Mouse (Mus musculus): ENCODE measurements around the gene Pik3r2. TPM values are rescaled to one million over a fixed set of nuclear protein-coding genes. Genes with fewer than 3 reads are reported as not detected.
A peak's percentile ranks its signal among the peaks of the same experiment; 100 is the strongest.

Pik3r2 gene
- polyA plus RNA-seq, 1 experiment from 2014 or later = 13.9 TPM

GRCm38 (mm10) chr8:70729808-70730475 lies 46.6 kb downstream of the Pik3r2 start:
- no peaks in the 10 kb centered on the region for H3K9me3 ChIP-seq (replicated peaks; ENCODE audit: control insufficient read depth, low read length)
- peak overlapping the region; percentile 30 for H3K4me3 ChIP-seq (ENCODE audit: low read depth, low read length)
- peak overlapping the region; percentile 52 for H3K4me2 ChIP-seq (ENCODE audit: low read depth, low read length)
- H3K9ac ChIP-seq (ENCODE audit: low read depth, low read length) = no peak overlapping the region; the same call in 1 of the 2 replicates
- H3K36me3 ChIP-seq (ENCODE audit: control insufficient read depth, insufficient read depth) = no peaks in the 10 kb centered on the region
- WGBS (ENCODE audit: insufficient replicate concordance) = 2% methylated on average over 34 of the region's 34 CpGs
- H3K27me3 ChIP-seq (ENCODE audit: control insufficient read depth, insufficient read depth, low read depth, low read length) = peaks cover 30% of the 10 kb centered on the region
- ATAC-seq (ENCODE audit: low read depth) = no peak
- H3K27ac ChIP-seq (ENCODE audit: low read length) = no peak overlapping the region
- H3K4me1 ChIP-seq (ENCODE audit: control insufficient read depth, low read depth, low read length) = peaks cover 3% of the 10 kb centered on the region; the same call in 1 of the 2 replicates

- ATAC-seq (ENCODE audit: low read depth) = no peak
- Histone ChIP-seq H3K4me1 (ENCODE audit: control insufficient read depth, low read depth, low read length) (peaks cover 3% of the 10 kb centered on the region; the same call in 1 of the 2 replicates), H3K27me3 (ENCODE audit: control insufficient read depth, insufficient read depth, low read depth, low read length) (peaks cover 30% of the 10 kb centered on the region), H3K4me3 (ENCODE audit: low read depth, low read length) (no peak overlapping the region), H3K27ac (ENCODE audit: low read length) (no peak overlapping the region), H3K36me3 (ENCODE audit: control insufficient read depth, insufficient read depth) (no peaks in the 10 kb centered on the region), H3K9ac (ENCODE audit: low read depth, low read length) (no peak overlapping the region), H3K9me3 (replicated peaks; ENCODE audit: control insufficient read depth, low read length) (no peaks in the 10 kb centered on the region), H3K4me2 (ENCODE audit: low read depth, low read length) (no peak overlapping the region)
- 33% methylated on average over 11 of the region's 11 CpGs for WGBS (ENCODE audit: insufficient replicate concordance)
Observed at GRCm38 (mm10) chr8:70726721-70727120, 49.8 kb downstream of the Pik3r2 start.

- H3K27ac ChIP-seq (ENCODE audit: low read length) = no peak overlapping the region
- peaks cover 30% of the 10 kb centered on the region for H3K27me3 ChIP-seq (ENCODE audit: control insufficient read depth, insufficient read depth, low read depth, low read length)
- ATAC-seq (ENCODE audit: low read depth) = no peak
- WGBS (ENCODE audit: insufficient replicate concordance) = 23% methylated on average over 14 of the region's 14 CpGs
- H3K9ac ChIP-seq (ENCODE audit: low read depth, low read length) = no peak overlapping the region
- peaks cover 3% of the 10 kb centered on the region; the same call in 1 of the 2 replicates for H3K4me1 ChIP-seq (ENCODE audit: control insufficient read depth, low read depth, low read length)
- no peak overlapping the region for H3K4me3 ChIP-seq (ENCODE audit: low read depth, low read length)
- no peak overlapping the region for H3K4me2 ChIP-seq (ENCODE audit: low read depth, low read length)
- H3K9me3 ChIP-seq (replicated peaks; ENCODE audit: control insufficient read depth, low read length) = no peaks in the 10 kb centered on the region
- no peaks in the 10 kb centered on the region for H3K36me3 ChIP-seq (ENCODE audit: control insufficient read depth, insufficient read depth)
Observed at GRCm38 (mm10) chr8:70725792-70726447, 50.6 kb downstream of the Pik3r2 start.

- H3K27ac ChIP-seq (ENCODE audit: low read length) = peak overlapping the region; percentile 86
- H3K27me3 ChIP-seq (ENCODE audit: control insufficient read depth, insufficient read depth, low read depth, low read length) = peaks cover 16% of the 10 kb centered on the region
- peak overlapping the region; percentile 1; the same call in 1 of the 2 replicates for H3K4me3 ChIP-seq (ENCODE audit: low read depth, low read length)
- peak overlapping the region; percentile 29; the same call in 1 of the 2 replicates for H3K9ac ChIP-seq (ENCODE audit: low read depth, low read length)
- 58% methylated on average over 12 of the region's 12 CpGs for WGBS (ENCODE audit: insufficient replicate concordance)
- ATAC-seq (ENCODE audit: low read depth) = no peak
- no peaks in the 10 kb centered on the region for H3K9me3 ChIP-seq (replicated peaks; ENCODE audit: control insufficient read depth, low read length)
- H3K4me1 ChIP-seq (ENCODE audit: control insufficient read depth, low read depth, low read length) = no peaks in the 10 kb centered on the region
- no peaks in the 10 kb centered on the region for H3K36me3 ChIP-seq (ENCODE audit: control insufficient read depth, insufficient read depth)
- peak overlapping the region; percentile 31 for H3K4me2 ChIP-seq (ENCODE audit: low read depth, low read length)
Observed at GRCm38 (mm10) chr8:70724216-70724615, 52.3 kb downstream of the Pik3r2 start.

DNA sequence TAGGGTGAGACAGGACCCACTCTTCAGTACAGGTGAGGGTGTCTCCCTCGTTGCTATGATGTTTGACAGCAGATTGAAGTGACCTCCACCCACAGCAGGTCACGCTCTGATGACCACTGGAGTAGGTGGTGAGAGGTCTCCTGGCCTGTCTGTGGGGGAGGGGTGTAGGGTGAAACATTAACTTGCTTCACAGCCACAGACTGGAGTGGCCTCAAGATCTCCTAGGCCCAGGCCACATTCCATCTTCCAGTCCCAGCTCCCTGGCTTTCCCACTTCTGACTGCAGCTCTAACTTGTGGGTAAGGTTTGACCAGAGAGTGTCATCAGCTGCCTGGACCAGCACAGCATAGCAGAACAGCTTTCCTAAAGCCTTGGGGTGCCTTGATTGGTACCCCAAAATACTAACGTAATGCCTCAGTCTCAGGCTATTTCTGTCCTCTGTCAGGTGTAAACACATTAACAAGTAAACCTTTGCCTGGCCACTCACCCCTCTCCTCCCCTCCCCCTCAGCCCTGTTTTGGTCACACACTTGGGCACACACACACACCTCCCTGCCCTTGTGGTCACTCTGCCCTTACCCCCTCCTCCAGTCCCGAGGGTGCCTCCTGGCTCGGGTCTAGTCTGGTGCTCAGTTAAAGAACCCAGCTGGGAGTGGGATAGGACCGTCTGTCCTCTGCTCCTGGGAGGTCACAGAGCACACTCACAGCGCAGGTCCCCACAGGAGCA lies 52.9 kb downstream of the Pik3r2 start, which contains the start of gene Pde4c:
Pde4c (plus strand) TSS at position 235 of the 725 bp plus-strand sequence.
- Histone ChIP-seq H3K27ac (ENCODE audit: low read length) (peak within 1 kb of the TSS; percentile 86), H3K4me2 (ENCODE audit: low read depth, low read length) (peak within 1 kb of the TSS; percentile 42), H3K9ac (ENCODE audit: low read depth, low read length) (peak within 1 kb of the TSS; percentile 29; the same call in 1 of the 2 replicates), H3K4me3 (ENCODE audit: low read depth, low read length) (peak within 1 kb of the TSS; percentile 43), H3K9me3 (replicated peaks; ENCODE audit: control insufficient read depth, low read length) (no peaks in the 10 kb centered on the region), H3K4me1 (ENCODE audit: control insufficient read depth, low read depth, low read length) (no peaks in the 10 kb centered on the region), H3K36me3 (ENCODE audit: control insufficient read depth, insufficient read depth) (no peaks in the 10 kb centered on the region), H3K27me3 (ENCODE audit: control insufficient read depth, insufficient read depth, low read depth, low read length) (peaks cover 10% of the 10 kb centered on the region)
- 43% methylated on average over 7 of the region's 7 CpGs for WGBS (ENCODE audit: insufficient replicate concordance)
- ATAC-seq (ENCODE audit: low read depth) = peak; percentile 87

GRCm38 (mm10) chr8:70721601-70722000 lies 54.9 kb downstream of the Pik3r2 start:
- 70% methylated on average over 8 of the region's 8 CpGs for WGBS (ENCODE audit: insufficient replicate concordance)
- Histone ChIP-seq H3K27ac (ENCODE audit: low read length) (no peak overlapping the region), H3K4me1 (ENCODE audit: control insufficient read depth, low read depth, low read length) (peaks cover 2% of the 10 kb centered on the region), H3K9ac (ENCODE audit: low read depth, low read length) (no peak overlapping the region), H3K9me3 (replicated peaks; ENCODE audit: control insufficient read depth, low read length) (no peaks in the 10 kb centered on the region), H3K27me3 (ENCODE audit: control insufficient read depth, insufficient read depth, low read depth, low read length) (peaks cover 3% of the 10 kb centered on the region; the same call in 1 of the 2 replicates), H3K4me3 (ENCODE audit: low read depth, low read length) (no peak overlapping the region), H3K36me3 (ENCODE audit: control insufficient read depth, insufficient read depth) (no peaks in the 10 kb centered on the region), H3K4me2 (ENCODE audit: low read depth, low read length) (no peak overlapping the region)
- ATAC-seq (ENCODE audit: low read depth) = no peak

DNA sequence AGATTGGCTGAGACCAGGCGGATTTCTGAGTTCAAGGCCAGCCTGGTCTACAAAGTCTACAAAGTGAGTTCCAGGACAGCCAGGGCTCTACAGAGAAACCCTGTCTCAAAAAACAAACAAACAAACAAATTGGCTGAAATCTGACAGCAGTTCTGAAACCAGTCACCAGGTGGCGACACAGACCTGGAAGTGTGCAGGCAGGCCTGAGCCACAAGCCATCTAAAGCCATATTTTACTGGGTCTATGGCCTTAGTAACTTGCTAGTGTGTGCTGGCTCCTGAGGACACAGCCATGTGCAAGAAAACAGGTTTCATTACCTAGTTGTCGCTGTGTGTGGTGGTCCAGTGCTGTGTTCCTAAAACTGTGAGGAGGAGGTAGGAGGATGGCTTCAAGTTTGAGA lies 55.8 kb downstream of the Pik3r2 start:
- H3K4me2 ChIP-seq (ENCODE audit: low read depth, low read length) = no peak overlapping the region
- no peaks in the 10 kb centered on the region for H3K36me3 ChIP-seq (ENCODE audit: control insufficient read depth, insufficient read depth)
- no peak overlapping the region for H3K9ac ChIP-seq (ENCODE audit: low read depth, low read length)
- 4% methylated on average over 3 of the region's 3 CpGs for WGBS (ENCODE audit: insufficient replicate concordance)
- no peak for ATAC-seq (ENCODE audit: low read depth)
- H3K27me3 ChIP-seq (ENCODE audit: control insufficient read depth, insufficient read depth, low read depth, low read length) = no peaks in the 10 kb centered on the region; the same call in 1 of the 2 replicates
- H3K4me1 ChIP-seq (ENCODE audit: control insufficient read depth, low read depth, low read length) = peaks cover 2% of the 10 kb centered on the region
- no peak overlapping the region for H3K27ac ChIP-seq (ENCODE audit: low read length)
- no peaks in the 10 kb centered on the region for H3K9me3 ChIP-seq (replicated peaks; ENCODE audit: control insufficient read depth, low read length)
- H3K4me3 ChIP-seq (ENCODE audit: low read depth, low read length) = no peak overlapping the region

DNA sequence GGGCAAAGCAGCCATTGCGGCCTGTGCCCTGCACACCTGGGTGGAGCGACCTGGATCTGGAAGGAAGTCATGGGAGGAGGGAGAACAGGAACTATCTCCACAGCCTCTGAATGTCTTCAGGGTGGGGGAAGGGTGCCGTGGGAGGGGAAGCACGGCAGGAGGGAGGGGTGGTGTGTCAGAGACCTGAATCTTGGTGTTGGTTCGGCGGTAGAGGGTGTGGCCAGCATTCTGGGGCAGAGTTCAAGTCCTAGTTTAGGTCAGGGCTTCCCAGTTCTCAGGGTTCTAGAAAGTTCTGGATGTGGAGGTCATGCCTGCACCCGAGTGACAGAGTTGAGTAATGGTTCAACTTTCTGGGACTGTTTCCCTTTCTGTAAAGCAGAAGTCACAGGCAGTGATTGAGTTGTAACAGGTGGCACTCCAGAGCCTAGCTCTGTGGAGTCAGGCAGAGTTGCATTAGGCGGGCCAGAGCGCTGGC lies 56.7 kb downstream of the Pik3r2 start:
- Histone ChIP-seq H3K4me3 (ENCODE audit: low read depth, low read length) (no peak overlapping the region), H3K27ac (ENCODE audit: low read length) (no peak overlapping the region), H3K4me1 (ENCODE audit: control insufficient read depth, low read depth, low read length) (peaks cover 2% of the 10 kb centered on the region), H3K4me2 (ENCODE audit: low read depth, low read length) (no peak overlapping the region), H3K9me3 (replicated peaks; ENCODE audit: control insufficient read depth, low read length) (no peaks in the 10 kb centered on the region), H3K27me3 (ENCODE audit: control insufficient read depth, insufficient read depth, low read depth, low read length) (no peaks in the 10 kb centered on the region), H3K9ac (ENCODE audit: low read depth, low read length) (no peak overlapping the region), H3K36me3 (ENCODE audit: control insufficient read depth, insufficient read depth) (no peaks in the 10 kb centered on the region)
- WGBS (ENCODE audit: insufficient replicate concordance) = 37% methylated on average over 9 of the region's 9 CpGs
- ATAC-seq (ENCODE audit: low read depth) = no peak

Data from liver, embryonic 16.5 days (tissue).